Mouse (Mus musculus): ENCODE results near the gene Bmp8a. TPM values are rescaled to one million over a fixed set of nuclear protein-coding genes. Genes with fewer than 3 reads are reported as not detected.
"Not testable (repeated sequence)": the region's sequence is repeated elsewhere in the genome, so short reads cannot be mapped to it uniquely, and the experiment has no call there.

Gene Bmp8a
- polyA plus RNA-seq, 1 experiment from 2014 or later = 0.46 TPM

DNA sequence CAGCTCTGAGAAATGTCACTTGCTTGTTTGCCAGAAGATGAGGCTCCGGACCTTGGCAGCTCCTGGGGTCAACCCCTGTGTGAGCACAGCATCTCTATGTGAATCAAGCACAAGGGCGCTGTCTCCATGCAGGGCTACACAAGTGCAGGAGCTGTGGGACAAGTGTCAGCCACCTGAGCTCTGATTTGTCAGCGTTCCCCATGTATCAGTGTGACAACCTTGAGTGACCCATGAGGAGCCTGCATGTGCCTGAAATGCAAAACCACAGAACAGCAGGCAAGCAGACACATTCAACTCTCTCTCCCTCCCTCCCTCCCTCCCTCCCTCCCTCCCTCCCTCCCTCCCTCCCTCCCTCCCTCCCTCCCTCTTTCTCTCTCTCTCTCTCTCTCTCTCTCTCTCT is 15.4 kb downstream of the Bmp8a start:
- Histone ChIP-seq H3K4me1 (no peaks in the 10 kb centered on the region), H3K27me3 (replicated peaks) (peaks cover 23% of the 10 kb centered on the region), H3K9ac (no peak overlapping the region), H3K27ac (no peak overlapping the region), H3K36me3 (no peaks in the 10 kb centered on the region), H3K4me2 (no peak overlapping the region), H3K9me3 (replicated peaks) (no peaks in the 10 kb centered on the region), H3K4me3 (no peak overlapping the region)
- ATAC-seq = no peak
- WGBS (ENCODE audit: insufficient replicate concordance) = 54% methylated on average over 3 of the region's 3 CpGs

DNA sequence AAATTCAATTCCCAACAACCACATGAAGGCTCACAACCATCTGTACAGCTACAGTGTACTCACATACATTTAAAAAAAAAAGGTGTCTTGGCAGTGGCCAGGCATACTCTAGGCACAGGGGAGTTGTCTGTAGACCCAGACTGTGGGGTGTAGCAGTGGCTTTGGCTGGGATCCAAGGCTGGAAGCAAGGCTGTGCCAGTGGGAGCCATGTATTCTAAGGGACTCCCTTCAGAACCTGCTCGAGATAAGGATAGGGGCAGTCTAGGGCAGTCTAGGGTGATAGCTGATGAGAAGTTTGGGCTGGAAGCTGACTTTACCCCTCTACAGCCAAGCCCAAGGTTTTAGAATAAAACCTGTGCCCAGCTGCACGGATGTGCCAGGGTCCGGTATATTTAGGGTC is 17.0 kb downstream of the Bmp8a start:
- WGBS (ENCODE audit: insufficient replicate concordance) = 65% methylated on average over 3 of the region's 3 CpGs
- no peak overlapping the region for H3K4me3 ChIP-seq
- no peak overlapping the region for H3K27ac ChIP-seq
- no peaks in the 10 kb centered on the region for H3K4me1 ChIP-seq
- H3K9ac ChIP-seq = no peak overlapping the region
- H3K36me3 ChIP-seq = no peaks in the 10 kb centered on the region
- H3K4me2 ChIP-seq = no peak overlapping the region
- peaks cover 32% of the 10 kb centered on the region for H3K27me3 ChIP-seq (replicated peaks)
- H3K9me3 ChIP-seq (replicated peaks) = no peaks in the 10 kb centered on the region
- no peak for ATAC-seq

- Histone ChIP-seq H3K4me1 (no peaks in the 10 kb centered on the region), H3K4me3 (peak within 1 kb of the TSS; percentile 19), H3K36me3 (no peaks in the 10 kb centered on the region), H3K4me2 (peak within 1 kb of the TSS; percentile 45), H3K27me3 (replicated peaks) (peaks cover 32% of the 10 kb centered on the region), H3K9ac (no peak within 1 kb of the TSS), H3K9me3 (replicated peaks) (no peaks in the 10 kb centered on the region), H3K27ac (no peak within 1 kb of the TSS)
- no peak for ATAC-seq
- 18% methylated on average over 13 of the region's 13 CpGs for WGBS (ENCODE audit: insufficient replicate concordance)
These were observed 19.5 kb downstream of the Bmp8a start, which contains the start of gene Oxct2a for GRCm38 (mm10) chr4:123323534-123323933. Oxct2a (minus strand) TSS chr4:123323634.

GRCm38 (mm10) chr4:123322910-123323309 is 20.1 kb downstream of the Bmp8a start:
- H3K9ac ChIP-seq; H3K27ac ChIP-seq; H3K9me3 ChIP-seq (replicated peaks); ATAC-seq; H3K4me1 ChIP-seq; H3K36me3 ChIP-seq: not testable (repeated sequence)
- H3K27me3 ChIP-seq (replicated peaks) = peaks cover 32% of the 10 kb centered on the region
- 32% methylated on average over 24 of the region's 38 CpGs for WGBS (ENCODE audit: insufficient replicate concordance)
- H3K4me3 ChIP-seq = peak overlapping the region; percentile 15
- peak overlapping the region; percentile 45 for H3K4me2 ChIP-seq

GRCm38 (mm10) chr4:123314497-123314896 is 28.6 kb downstream of the Bmp8a start:
- H3K27me3 ChIP-seq (replicated peaks) = 0 out of 2 replicates have a peak, but pooled peaks cover 3% of the 10 kb centered on the region
- 71% methylated on average over 3 of the region's 3 CpGs for WGBS (ENCODE audit: insufficient replicate concordance)
- H3K4me3 ChIP-seq = no peak overlapping the region
- H3K4me2 ChIP-seq = no peak overlapping the region
- no peak for ATAC-seq
- 0 out of 2 replicates have a peak overlapping the region, but pooled peaks have one; percentile 30 for H3K27ac ChIP-seq
- no peak overlapping the region for H3K9ac ChIP-seq
- peaks cover 16% of the 10 kb centered on the region for H3K4me1 ChIP-seq
- H3K36me3 ChIP-seq = no peaks in the 10 kb centered on the region
- no peaks in the 10 kb centered on the region for H3K9me3 ChIP-seq (replicated peaks)

DNA sequence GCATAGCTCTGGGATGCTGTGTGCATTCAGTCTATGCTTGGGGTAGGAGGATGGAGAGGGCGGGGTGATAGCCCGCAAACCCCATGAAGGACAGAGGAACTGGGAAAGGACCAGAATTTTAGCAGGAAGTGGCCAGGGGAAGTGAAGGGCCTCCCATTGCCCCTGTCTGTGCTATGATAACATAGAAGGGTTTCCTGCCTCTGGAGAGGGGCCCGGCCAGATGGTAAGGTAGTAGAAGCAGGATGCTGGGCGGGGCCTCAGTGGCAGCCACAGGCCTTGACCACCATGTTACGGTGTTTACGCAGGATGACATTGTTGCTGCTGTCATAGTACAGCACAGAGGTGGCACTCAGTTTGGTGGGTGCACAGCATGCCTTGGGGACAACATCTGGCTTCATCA is 30.0 kb downstream of the Bmp8a start:
- H3K9me3 ChIP-seq (replicated peaks) = no peaks in the 10 kb centered on the region
- 25% methylated on average over 6 of the region's 6 CpGs for WGBS (ENCODE audit: insufficient replicate concordance)
- 0 out of 2 replicates have a peak overlapping the region, but pooled peaks have one; percentile 27 for H3K27ac ChIP-seq
- peak; percentile 58 for ATAC-seq
- 0 out of 2 replicates have a peak, but pooled peaks cover 3% of the 10 kb centered on the region for H3K27me3 ChIP-seq (replicated peaks)
- no peaks in the 10 kb centered on the region for H3K36me3 ChIP-seq
- H3K4me2 ChIP-seq = no peak overlapping the region
- H3K9ac ChIP-seq = no peak overlapping the region
- no peak overlapping the region for H3K4me3 ChIP-seq
- H3K4me1 ChIP-seq = peaks cover 16% of the 10 kb centered on the region

- Histone ChIP-seq H3K4me2 (no peak overlapping the region), H3K27ac (no peak overlapping the region), H3K4me1 (peaks cover 16% of the 10 kb centered on the region), H3K9me3 (replicated peaks) (no peaks in the 10 kb centered on the region), H3K36me3 (peaks cover 5% of the 10 kb centered on the region), H3K4me3 (no peak overlapping the region), H3K27me3 (replicated peaks) (0 out of 2 replicates have a peak, but pooled peaks cover 3% of the 10 kb centered on the region), H3K9ac (no peak overlapping the region)
- no peak for ATAC-seq
- 72% methylated on average over 7 of the region's 7 CpGs for WGBS (ENCODE audit: insufficient replicate concordance)
These were observed 31.2 kb downstream of the Bmp8a start for GRCm38 (mm10) chr4:123311845-123312244.

DNA sequence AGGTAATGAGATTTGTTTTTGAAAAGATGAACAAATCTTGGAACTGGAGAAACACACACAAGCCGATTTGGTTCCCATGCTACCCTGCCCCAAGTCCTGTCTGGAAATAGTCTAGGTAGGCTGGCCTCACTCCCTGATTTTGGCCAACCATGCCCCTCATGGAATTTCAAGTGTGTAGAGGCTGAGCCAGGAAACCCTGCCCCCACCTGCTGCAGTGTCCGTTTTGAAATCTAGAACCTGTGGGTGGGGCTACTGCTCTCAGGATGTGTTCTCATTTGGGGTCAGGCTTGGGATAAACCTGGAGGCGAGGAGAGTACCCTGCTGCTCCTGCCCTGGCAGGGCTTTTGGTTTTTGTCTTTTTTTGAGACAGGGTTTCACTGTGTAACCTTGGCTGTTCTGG is 34.8 kb downstream of the Bmp8a start:
- ATAC-seq = no peak
- WGBS (ENCODE audit: insufficient replicate concordance) = 43% methylated on average over 3 of the region's 3 CpGs
- Histone ChIP-seq H3K4me3 (no peak overlapping the region), H3K27me3 (replicated peaks) (no peaks in the 10 kb centered on the region), H3K27ac (no peak overlapping the region), H3K9me3 (replicated peaks) (no peaks in the 10 kb centered on the region), H3K4me2 (no peak overlapping the region), H3K36me3 (peaks cover 26% of the 10 kb centered on the region), H3K4me1 (peaks cover 12% of the 10 kb centered on the region), H3K9ac (no peak overlapping the region)

- no peak overlapping the region for H3K27ac ChIP-seq
- H3K27me3 ChIP-seq (replicated peaks) = no peaks in the 10 kb centered on the region
- no peak overlapping the region for H3K4me3 ChIP-seq
- no peaks in the 10 kb centered on the region for H3K9me3 ChIP-seq (replicated peaks)
- ATAC-seq = no peak
- WGBS (ENCODE audit: insufficient replicate concordance) = 76% methylated on average over 10 of the region's 10 CpGs
- 0 out of 2 replicates have a peak, but pooled peaks cover 4% of the 10 kb centered on the region for H3K4me1 ChIP-seq
- H3K36me3 ChIP-seq = peaks cover 39% of the 10 kb centered on the region
- H3K4me2 ChIP-seq = no peak overlapping the region
- no peak overlapping the region for H3K9ac ChIP-seq
These were observed 36.1 kb downstream of the Bmp8a start for GRCm38 (mm10) chr4:123306999-123307398.

DNA sequence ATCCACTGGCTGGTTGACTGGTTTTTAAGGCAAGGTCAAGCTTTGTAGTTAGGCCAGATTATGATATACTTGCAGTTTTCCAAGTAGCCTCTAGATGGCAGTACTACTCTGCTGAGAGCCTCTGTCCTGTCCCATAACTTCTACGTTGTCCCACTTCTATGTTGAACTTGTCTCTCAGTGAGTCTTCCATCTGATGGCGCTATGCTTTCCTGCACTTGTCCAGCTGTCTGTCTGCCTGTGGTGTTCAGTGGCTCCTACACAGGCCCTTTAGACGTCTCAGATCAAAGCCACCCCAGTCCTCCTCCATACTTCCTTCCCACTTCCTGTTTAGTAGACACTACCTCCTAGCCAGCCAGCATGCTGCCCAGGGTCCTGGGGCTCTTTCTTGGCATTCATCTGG is 37.3 kb downstream of the Bmp8a start:
- 0 out of 2 replicates have a peak, but pooled peaks cover 4% of the 10 kb centered on the region for H3K4me1 ChIP-seq
- ATAC-seq = 0 out of 2 replicates have a peak, but pooled peaks have one; percentile 23
- H3K27me3 ChIP-seq (replicated peaks) = no peaks in the 10 kb centered on the region
- H3K9me3 ChIP-seq (replicated peaks) = no peaks in the 10 kb centered on the region
- 17% methylated on average over 3 of the region's 3 CpGs for WGBS (ENCODE audit: insufficient replicate concordance)
- H3K9ac ChIP-seq = no peak overlapping the region
- no peak overlapping the region for H3K4me2 ChIP-seq
- peaks cover 51% of the 10 kb centered on the region for H3K36me3 ChIP-seq
- no peak overlapping the region for H3K4me3 ChIP-seq
- 0 out of 2 replicates have a peak overlapping the region, but pooled peaks have one; percentile 21 for H3K27ac ChIP-seq

- no peak overlapping the region for H3K4me3 ChIP-seq
- H3K4me1 ChIP-seq = no peaks in the 10 kb centered on the region; the same call in 1 of the 2 replicates
- no peak overlapping the region; the same call in 1 of the 2 replicates for H3K27ac ChIP-seq
- H3K9me3 ChIP-seq (replicated peaks) = no peaks in the 10 kb centered on the region
- H3K4me2 ChIP-seq = no peak overlapping the region
- no peak overlapping the region for H3K9ac ChIP-seq
- 90% methylated on average over 11 of the region's 11 CpGs for WGBS (ENCODE audit: insufficient replicate concordance)
- H3K27me3 ChIP-seq (replicated peaks) = no peaks in the 10 kb centered on the region
- peaks cover 99% of the 10 kb centered on the region for H3K36me3 ChIP-seq
- no peak for ATAC-seq
These were observed 43.9 kb downstream of the Bmp8a start for GRCm38 (mm10) chr4:123298980-123299670.

DNA sequence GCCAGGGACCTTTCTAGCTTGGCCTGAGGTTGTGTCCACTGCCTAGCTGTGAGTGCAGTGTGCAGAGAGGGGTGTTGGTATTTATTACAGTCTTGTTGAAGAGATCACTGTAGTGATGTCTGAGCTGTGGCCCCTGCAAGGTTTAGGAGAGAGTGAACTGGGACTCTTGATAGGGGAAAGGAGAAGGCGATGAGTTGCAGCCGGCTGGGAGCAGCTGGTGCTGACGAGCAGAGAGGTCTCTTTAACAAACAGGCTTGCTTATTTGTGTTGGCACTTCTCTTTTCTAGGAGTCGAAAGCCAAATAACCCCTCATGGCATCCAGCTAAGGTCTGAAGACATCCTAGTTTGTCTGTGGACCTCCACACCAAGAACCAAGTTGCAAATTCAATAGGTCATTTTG is 44.8 kb downstream of the Bmp8a start:
- H3K4me2 ChIP-seq = no peak overlapping the region
- no peak overlapping the region for H3K27ac ChIP-seq
- peaks cover 99% of the 10 kb centered on the region for H3K36me3 ChIP-seq
- ATAC-seq = no peak
- no peaks in the 10 kb centered on the region for H3K9me3 ChIP-seq (replicated peaks)
- WGBS (ENCODE audit: insufficient replicate concordance) = 82% methylated on average over 4 of the region's 4 CpGs
- no peaks in the 10 kb centered on the region; the same call in 1 of the 2 replicates for H3K4me1 ChIP-seq
- no peak overlapping the region for H3K4me3 ChIP-seq
- H3K9ac ChIP-seq = no peak overlapping the region
- no peaks in the 10 kb centered on the region for H3K27me3 ChIP-seq (replicated peaks)
